Mouse (Mus musculus): Measurements from ENCODE around the gene Skp2. TPM values are rescaled to one million over a fixed set of nuclear protein-coding genes. Genes with fewer than 3 reads are reported as not detected.
A peak's percentile ranks its signal among the peaks of the same experiment; 100 is the strongest.

The Skp2 gene
- total RNA-seq, 2 experiments from 2014 or later: 13.1 to 30.6 TPM

GRCm38 (mm10) chr15:9118852-9119251, 36.4 kb downstream of the Skp2 start:
- no peak for ATAC-seq (replicated peaks; ENCODE audit: low FRiP score, low TSS enrichment, poor library complexity, severe bottlenecking)

- ATAC-seq (replicated peaks; ENCODE audit: low FRiP score, low TSS enrichment, poor library complexity, severe bottlenecking): no peak
These were observed 40.6 kb downstream of the Skp2 start for GRCm38 (mm10) chr15:9114599-9114998.

- no peak for ATAC-seq (replicated peaks; ENCODE audit: low FRiP score, low TSS enrichment, poor library complexity, severe bottlenecking)
These were observed 41.1 kb downstream of the Skp2 start for GRCm38 (mm10) chr15:9114131-9114530.

- no peak for ATAC-seq (replicated peaks; ENCODE audit: low FRiP score, low TSS enrichment, poor library complexity, severe bottlenecking)
These were observed 41.7 kb downstream of the Skp2 start for GRCm38 (mm10) chr15:9113556-9113955.

- ATAC-seq (replicated peaks; ENCODE audit: low FRiP score, low TSS enrichment, poor library complexity, severe bottlenecking): no peak
These were observed 43.6 kb downstream of the Skp2 start for GRCm38 (mm10) chr15:9111648-9112047.

- no peak for ATAC-seq (replicated peaks; ENCODE audit: low FRiP score, low TSS enrichment, poor library complexity, severe bottlenecking)
These were observed 44.5 kb downstream of the Skp2 start for GRCm38 (mm10) chr15:9110526-9111347.

- ATAC-seq (replicated peaks; ENCODE audit: low FRiP score, low TSS enrichment, poor library complexity, severe bottlenecking): no peak
These were observed 48.7 kb downstream of the Skp2 start for GRCm38 (mm10) chr15:9106303-9107074.

- no peak for ATAC-seq (replicated peaks; ENCODE audit: low FRiP score, low TSS enrichment, poor library complexity, severe bottlenecking)
These were observed 54.7 kb downstream of the Skp2 start for GRCm38 (mm10) chr15:9100446-9101077.

GRCm38 (mm10) chr15:9096865-9097264, 58.4 kb downstream of the Skp2 start:
- no peak for ATAC-seq (replicated peaks; ENCODE audit: low FRiP score, low TSS enrichment, poor library complexity, severe bottlenecking)

GRCm38 (mm10) chr15:9094366-9094750, 60.9 kb downstream of the Skp2 start:
- peak; percentile 84 for ATAC-seq (replicated peaks; ENCODE audit: low FRiP score, low TSS enrichment, poor library complexity, severe bottlenecking)

- ATAC-seq (replicated peaks; ENCODE audit: low FRiP score, low TSS enrichment, poor library complexity, severe bottlenecking): no peak
These were observed 61.4 kb downstream of the Skp2 start for GRCm38 (mm10) chr15:9093598-9094365.

- ATAC-seq (replicated peaks; ENCODE audit: low FRiP score, low TSS enrichment, poor library complexity, severe bottlenecking): 0 out of 2 replicates have a peak, but pooled peaks have one; percentile 18
These were observed 64.6 kb downstream of the Skp2 start for GRCm38 (mm10) chr15:9090662-9091061.

GRCm38 (mm10) chr15:9089136-9089720, 66.0 kb downstream of the Skp2 start:
- no peak for ATAC-seq (replicated peaks; ENCODE audit: low FRiP score, low TSS enrichment, poor library complexity, severe bottlenecking)

- ATAC-seq (replicated peaks; ENCODE audit: low FRiP score, low TSS enrichment, poor library complexity, severe bottlenecking): no peak
These were observed 66.5 kb downstream of the Skp2 start for GRCm38 (mm10) chr15:9088683-9089072.

- no peak for ATAC-seq (replicated peaks; ENCODE audit: low FRiP score, low TSS enrichment, poor library complexity, severe bottlenecking)
These were observed 67.1 kb downstream of the Skp2 start for GRCm38 (mm10) chr15:9087895-9088682.

- no peak for ATAC-seq (replicated peaks; ENCODE audit: low FRiP score, low TSS enrichment, poor library complexity, severe bottlenecking)
These were observed 67.8 kb downstream of the Skp2 start for GRCm38 (mm10) chr15:9087421-9087820.

- ATAC-seq (replicated peaks; ENCODE audit: low FRiP score, low TSS enrichment, poor library complexity, severe bottlenecking): 0 out of 2 replicates have a peak, but pooled peaks have one; percentile 38
These were observed 68.4 kb downstream of the Skp2 start for GRCm38 (mm10) chr15:9086813-9087212.

- no peak for ATAC-seq (replicated peaks; ENCODE audit: low FRiP score, low TSS enrichment, poor library complexity, severe bottlenecking)
These were observed 72.5 kb downstream of the Skp2 start for GRCm38 (mm10) chr15:9082753-9083152.

Measured in megakaryocyte-erythroid progenitor cell, adult 5-6 weeks (primary cell).